Mouse (Mus musculus): ENCODE results near the gene Hexb. TPM values are rescaled to one million over a fixed set of nuclear protein-coding genes. Genes with fewer than 3 reads are reported as not detected.

Gene Hexb
- polyA plus RNA-seq, 1 experiment from 2014 or later, result 26.1 TPM

DNA sequence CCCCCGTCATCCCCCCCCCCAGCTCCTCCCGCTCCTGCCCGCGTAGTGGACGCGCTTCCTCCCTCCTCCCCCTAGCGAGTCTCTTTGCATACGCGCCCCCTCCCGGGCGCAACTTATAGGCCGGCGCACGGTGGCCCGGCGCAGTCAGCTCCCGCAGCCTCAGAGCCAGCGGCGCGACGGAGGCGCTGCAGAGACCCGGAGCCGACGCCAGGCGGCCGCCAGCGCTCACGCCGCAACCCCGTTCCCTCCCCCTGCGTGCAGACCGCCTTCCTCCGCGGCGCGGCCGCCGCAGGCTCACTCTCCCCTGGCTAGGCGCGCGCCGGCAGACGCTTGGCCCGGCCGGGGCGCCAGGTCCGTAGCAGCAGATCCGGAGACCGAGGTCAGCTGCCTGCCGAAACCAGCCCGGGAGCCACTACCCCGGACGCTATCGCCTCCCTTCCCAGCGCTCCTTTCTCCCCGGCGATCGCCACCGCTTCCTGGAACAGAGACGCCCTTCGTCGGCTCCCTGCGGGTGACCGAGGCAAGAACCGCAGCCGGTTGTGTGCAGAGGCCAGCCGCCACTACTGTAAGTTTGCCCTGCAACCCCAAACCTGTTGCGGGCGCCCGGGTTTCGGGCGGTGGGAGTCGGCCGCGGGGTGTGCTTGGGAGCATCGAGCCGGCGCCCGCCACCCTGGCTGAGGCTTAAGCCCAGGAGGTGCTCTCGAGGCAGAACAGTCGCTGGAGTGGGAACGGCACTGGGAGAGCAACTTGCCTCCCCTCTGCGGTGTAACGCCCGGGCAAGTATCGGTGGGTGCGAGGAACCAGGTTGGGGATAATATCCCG lies 43.0 kb upstream of the Hexb start, which contains the start of gene Enc1:
TSS of gene Enc1 (plus strand) at position 141 of the 822 bp plus-strand sequence.
- ATAC-seq (ENCODE audit: low FRiP score), result peak; percentile 93
- Histone ChIP-seq H3K4me3 (ENCODE audit: low read depth, low read length) (peak within 1 kb of the TSS; percentile 81), H3K27ac (ENCODE audit: low read depth, low read length) (peak within 1 kb of the TSS; percentile 97), H3K9me3 (ENCODE audit: control insufficient read depth, low read length) (no peaks in the 10 kb centered on the region), H3K9ac (ENCODE audit: low read length) (peak within 1 kb of the TSS; percentile 89), H3K36me3 (ENCODE audit: control insufficient read depth, insufficient read depth, low read length) (peaks cover 12% of the 10 kb centered on the region), H3K4me1 (ENCODE audit: control insufficient read depth, insufficient read depth, low read length) (peaks cover 45% of the 10 kb centered on the region), H3K27me3 (ENCODE audit: control insufficient read depth, insufficient read depth, low read length) (peaks cover 7% of the 10 kb centered on the region; the same call in 1 of the 2 replicates), H3K4me2 (peak within 1 kb of the TSS; percentile 91)
- WGBS, result under 1% methylated on average over 84 of the region's 89 CpGs
- DNase-seq (ENCODE audit: low spot score, missing footprints), result peak; percentile 99

DNA sequence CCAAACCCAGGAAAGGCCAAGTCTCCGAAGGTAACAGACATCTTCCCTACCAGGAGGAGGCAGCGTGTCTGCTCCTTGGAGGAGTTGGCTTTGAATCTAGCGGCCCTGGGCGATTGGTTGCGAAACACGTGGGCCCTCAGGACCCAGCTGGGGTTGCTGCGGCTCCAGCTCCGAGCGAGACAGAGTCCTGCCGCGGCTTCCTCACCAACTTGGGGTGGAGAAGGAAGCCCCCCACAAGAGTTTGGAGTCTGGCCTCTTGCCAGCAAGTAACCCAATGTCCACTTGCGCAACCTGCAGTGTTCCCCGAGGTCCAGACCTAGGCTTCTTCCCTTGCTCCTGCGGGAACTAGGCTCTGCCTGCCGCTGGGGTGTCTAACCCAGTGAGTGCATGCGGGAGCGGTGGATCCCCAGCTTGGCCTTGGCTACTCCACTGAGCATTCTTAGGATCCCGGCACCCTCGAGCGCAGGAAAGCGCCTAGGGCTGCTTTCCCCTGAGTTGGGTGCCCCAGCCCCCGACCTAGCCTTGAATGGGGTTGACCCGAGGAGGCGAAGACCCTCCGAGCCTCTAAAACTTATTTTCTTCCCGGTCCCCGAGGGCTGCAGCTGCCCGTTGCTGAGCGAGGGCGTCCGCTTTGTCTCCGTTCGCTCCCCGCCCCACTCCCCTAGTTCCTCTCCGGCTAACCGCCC lies 42.3 kb upstream of the Hexb start:
- WGBS, result under 1% methylated on average over 36 of the region's 36 CpGs
- DNase-seq (ENCODE audit: low spot score, missing footprints), result peak; percentile 99
- peaks cover 40% of the 10 kb centered on the region for H3K4me1 ChIP-seq (ENCODE audit: control insufficient read depth, insufficient read depth, low read length)
- H3K4me2 ChIP-seq, result peak overlapping the region; percentile 91
- H3K36me3 ChIP-seq (ENCODE audit: control insufficient read depth, insufficient read depth, low read length), result peaks cover 5% of the 10 kb centered on the region
- ATAC-seq (ENCODE audit: low FRiP score), result peak; percentile 71
- H3K27me3 ChIP-seq (ENCODE audit: control insufficient read depth, insufficient read depth, low read length), result peaks cover 5% of the 10 kb centered on the region; the same call in 1 of the 2 replicates
- peak overlapping the region; percentile 97 for H3K27ac ChIP-seq (ENCODE audit: low read depth, low read length)
- peak overlapping the region; percentile 89 for H3K9ac ChIP-seq (ENCODE audit: low read length)
- H3K4me3 ChIP-seq (ENCODE audit: low read depth, low read length), result peak overlapping the region; percentile 81
- H3K9me3 ChIP-seq (ENCODE audit: control insufficient read depth, low read length), result no peaks in the 10 kb centered on the region

GRCm38 (mm10) chr13:97239343-97240180 lies 41.4 kb upstream of the Hexb start:
- 5% methylated on average over 23 of the region's 23 CpGs for WGBS
- Histone ChIP-seq H3K4me1 (ENCODE audit: control insufficient read depth, insufficient read depth, low read length) (peaks cover 31% of the 10 kb centered on the region), H3K4me3 (ENCODE audit: low read depth, low read length) (no peak overlapping the region), H3K9me3 (ENCODE audit: control insufficient read depth, low read length) (no peaks in the 10 kb centered on the region), H3K4me2 (peak overlapping the region; percentile 91), H3K27ac (ENCODE audit: low read depth, low read length) (peak overlapping the region; percentile 67; the same call in 1 of the 2 replicates), H3K9ac (ENCODE audit: low read length) (peak overlapping the region; percentile 43; the same call in 1 of the 2 replicates), H3K36me3 (ENCODE audit: control insufficient read depth, insufficient read depth, low read length) (no peaks in the 10 kb centered on the region), H3K27me3 (ENCODE audit: control insufficient read depth, insufficient read depth, low read length) (peaks cover 5% of the 10 kb centered on the region; the same call in 1 of the 2 replicates)
- peak; percentile 95 for DNase-seq (ENCODE audit: low spot score, missing footprints)
- ATAC-seq (ENCODE audit: low FRiP score), result no peak

- no peak for ATAC-seq (ENCODE audit: low FRiP score)
- no peak for DNase-seq (ENCODE audit: low spot score, missing footprints)
- H3K4me1 ChIP-seq (ENCODE audit: control insufficient read depth, insufficient read depth, low read length), result peaks cover 22% of the 10 kb centered on the region
- no peak overlapping the region for H3K9ac ChIP-seq (ENCODE audit: low read length)
- peaks cover 5% of the 10 kb centered on the region; the same call in 1 of the 2 replicates for H3K27me3 ChIP-seq (ENCODE audit: control insufficient read depth, insufficient read depth, low read length)
- H3K9me3 ChIP-seq (ENCODE audit: control insufficient read depth, low read length), result no peaks in the 10 kb centered on the region
- no peak overlapping the region; the same call in 1 of the 2 replicates for H3K27ac ChIP-seq (ENCODE audit: low read depth, low read length)
- no peak overlapping the region for H3K4me2 ChIP-seq
- 63% methylated on average over 16 of the region's 16 CpGs for WGBS
- no peak overlapping the region for H3K4me3 ChIP-seq (ENCODE audit: low read depth, low read length)
- no peaks in the 10 kb centered on the region for H3K36me3 ChIP-seq (ENCODE audit: control insufficient read depth, insufficient read depth, low read length)
These were observed 40.2 kb upstream of the Hexb start for GRCm38 (mm10) chr13:97238181-97238981.

- Histone ChIP-seq H3K27me3 (ENCODE audit: control insufficient read depth, insufficient read depth, low read length) (peaks cover 5% of the 10 kb centered on the region; the same call in 1 of the 2 replicates), H3K9ac (ENCODE audit: low read length) (no peak overlapping the region), H3K4me3 (ENCODE audit: low read depth, low read length) (no peak overlapping the region), H3K4me1 (ENCODE audit: control insufficient read depth, insufficient read depth, low read length) (peaks cover 18% of the 10 kb centered on the region), H3K27ac (ENCODE audit: low read depth, low read length) (no peak overlapping the region; the same call in 1 of the 2 replicates), H3K9me3 (ENCODE audit: control insufficient read depth, low read length) (no peaks in the 10 kb centered on the region), H3K4me2 (no peak overlapping the region), H3K36me3 (ENCODE audit: control insufficient read depth, insufficient read depth, low read length) (no peaks in the 10 kb centered on the region)
- 21% methylated on average over 3 of the region's 3 CpGs for WGBS
- ATAC-seq (ENCODE audit: low FRiP score), result no peak
- no peak for DNase-seq (ENCODE audit: low spot score, missing footprints)
These were observed 39.5 kb upstream of the Hexb start for GRCm38 (mm10) chr13:97237700-97238099.

- Histone ChIP-seq H3K4me3 (ENCODE audit: low read depth, low read length) (no peak overlapping the region), H3K9ac (ENCODE audit: low read length) (no peak overlapping the region), H3K4me1 (ENCODE audit: control insufficient read depth, insufficient read depth, low read length) (peaks cover 18% of the 10 kb centered on the region), H3K36me3 (ENCODE audit: control insufficient read depth, insufficient read depth, low read length) (no peaks in the 10 kb centered on the region), H3K4me2 (no peak overlapping the region), H3K27ac (ENCODE audit: low read depth, low read length) (no peak overlapping the region), H3K9me3 (ENCODE audit: control insufficient read depth, low read length) (no peaks in the 10 kb centered on the region), H3K27me3 (ENCODE audit: control insufficient read depth, insufficient read depth, low read length) (peaks cover 5% of the 10 kb centered on the region; the same call in 1 of the 2 replicates)
- no peak for DNase-seq (ENCODE audit: low spot score, missing footprints)
- ATAC-seq (ENCODE audit: low FRiP score), result no peak
- WGBS, result 86% methylated on average over 6 of the region's 6 CpGs
These were observed 37.8 kb upstream of the Hexb start for GRCm38 (mm10) chr13:97235911-97236310.

DNA sequence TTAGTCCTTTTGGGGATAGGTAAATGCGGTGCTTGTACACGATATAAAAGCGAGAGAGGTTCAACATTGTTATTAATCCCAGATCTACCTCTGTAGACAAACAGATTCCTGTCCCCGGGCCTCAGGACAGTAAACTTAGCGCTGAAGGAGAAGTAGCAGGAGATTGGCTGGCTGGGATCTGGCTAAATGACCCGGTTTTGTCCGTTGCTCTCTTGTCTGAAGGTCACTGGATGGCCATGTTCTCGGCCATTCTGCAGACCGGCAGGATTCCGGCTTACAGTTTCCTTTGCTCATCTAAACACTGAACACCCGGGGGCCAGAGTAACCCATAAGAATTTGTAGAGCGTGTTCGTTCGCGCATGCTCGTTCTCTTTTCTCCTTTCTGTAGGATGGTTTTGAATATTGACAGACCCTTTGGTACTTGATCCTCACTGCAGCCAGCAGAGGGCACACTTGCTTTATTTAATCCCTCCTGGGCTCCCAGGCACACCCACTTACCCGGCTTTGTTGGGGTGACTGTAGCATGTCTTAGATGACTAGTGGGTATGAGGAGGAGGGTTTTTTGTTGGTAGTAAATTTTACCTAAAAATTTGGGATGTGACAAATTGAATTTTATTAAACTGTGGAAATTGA lies 36.7 kb upstream of the Hexb start:
- no peaks in the 10 kb centered on the region for H3K36me3 ChIP-seq (ENCODE audit: control insufficient read depth, insufficient read depth, low read length)
- peak overlapping the region; percentile 43 for H3K4me2 ChIP-seq
- H3K4me3 ChIP-seq (ENCODE audit: low read depth, low read length), result peak overlapping the region; percentile 20; the same call in 1 of the 2 replicates
- DNase-seq (ENCODE audit: low spot score, missing footprints), result peak; percentile 98
- H3K9ac ChIP-seq (ENCODE audit: low read length), result peak overlapping the region; percentile 55
- peaks cover 5% of the 10 kb centered on the region; the same call in 1 of the 2 replicates for H3K27me3 ChIP-seq (ENCODE audit: control insufficient read depth, insufficient read depth, low read length)
- H3K4me1 ChIP-seq (ENCODE audit: control insufficient read depth, insufficient read depth, low read length), result peaks cover 13% of the 10 kb centered on the region
- H3K27ac ChIP-seq (ENCODE audit: low read depth, low read length), result no peak overlapping the region
- WGBS, result 20% methylated on average over 17 of the region's 17 CpGs
- ATAC-seq (ENCODE audit: low FRiP score), result peak; percentile 75
- no peaks in the 10 kb centered on the region for H3K9me3 ChIP-seq (ENCODE audit: control insufficient read depth, low read length)
